Mouse (Mus musculus): ENCODE results near the gene Nlgn1. TPM values are rescaled to one million over a fixed set of nuclear protein-coding genes. Genes with fewer than 3 reads are reported as not detected.
A peak's percentile ranks its signal among the peaks of the same experiment; 100 is the strongest.

The Nlgn1 gene
- 100 to 1,000 TPM in 3 of 4 experiments, 10 to 100 TPM in 1; 98.5 to 112 (median 106) TPM for total RNA-seq (2022)

DNA sequence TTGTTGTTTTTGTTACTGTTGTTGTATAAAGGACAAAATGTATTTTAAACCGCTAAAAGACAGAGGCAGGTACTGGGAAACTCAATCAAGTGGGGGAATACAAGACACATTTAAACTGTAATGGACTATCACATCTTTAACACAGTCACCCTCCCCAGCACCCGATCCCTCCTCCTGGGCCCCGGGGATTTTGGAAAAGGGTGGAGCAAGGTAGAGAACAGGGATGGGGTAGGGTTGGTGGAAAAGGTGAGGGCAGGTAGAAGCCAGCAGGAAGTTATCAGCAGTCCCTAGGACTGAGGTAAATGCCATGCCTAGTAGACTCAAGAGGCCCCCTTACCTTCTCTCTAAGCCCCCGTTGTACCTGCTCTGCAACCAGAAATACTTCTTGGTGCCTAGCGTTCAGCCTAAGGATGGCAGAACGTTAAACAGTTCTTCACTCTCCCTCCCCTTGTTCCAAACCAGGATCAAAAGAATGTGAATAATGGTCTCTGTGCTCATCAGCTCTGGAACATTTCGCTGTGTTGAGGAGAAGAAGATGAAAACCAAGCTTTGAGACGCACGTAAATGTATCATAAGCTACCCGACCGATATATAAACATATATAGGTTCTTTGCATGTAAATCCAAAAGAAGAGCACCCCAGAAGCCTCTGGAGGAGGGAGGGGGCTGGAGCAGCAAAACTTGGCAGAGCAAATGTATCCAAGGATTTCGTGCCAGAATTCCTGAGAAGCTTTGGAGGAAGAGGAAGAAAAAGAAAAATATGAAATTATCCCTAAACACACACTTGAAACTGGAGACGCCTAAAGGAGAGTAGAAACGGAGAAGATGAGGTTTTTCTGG lies at the start of gene Nlgn1:
Gene Nlgn1, minus strand, starts transcription at position 61 of the 839 bp plus-strand sequence.
- DNase-seq (ENCODE audit: low spot score in 2 of 2) = peak in 1 of 2 experiments; percentile 19

DNA sequence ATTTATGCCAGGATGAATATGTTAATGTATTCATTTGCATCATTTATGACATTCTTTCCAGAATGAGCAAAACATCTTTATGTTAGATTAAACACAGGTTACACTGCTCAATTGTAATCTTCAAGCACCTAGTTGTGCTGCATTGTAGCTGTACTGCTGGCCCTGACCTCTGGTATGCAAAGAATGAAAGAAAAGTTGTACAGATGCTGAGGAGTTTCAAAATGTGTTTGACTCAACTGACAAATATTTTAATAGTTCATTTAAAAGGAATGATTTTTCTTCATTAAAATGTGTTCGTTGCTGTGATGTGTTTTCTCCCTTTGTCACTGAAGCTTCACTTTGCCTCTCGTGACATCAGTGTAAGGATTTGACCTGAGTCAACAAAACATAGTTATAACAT lies 46.0 kb upstream of the Nlgn1 start:
- no peak for DNase-seq (ENCODE audit: low spot score in 2 of 2)

DNA sequence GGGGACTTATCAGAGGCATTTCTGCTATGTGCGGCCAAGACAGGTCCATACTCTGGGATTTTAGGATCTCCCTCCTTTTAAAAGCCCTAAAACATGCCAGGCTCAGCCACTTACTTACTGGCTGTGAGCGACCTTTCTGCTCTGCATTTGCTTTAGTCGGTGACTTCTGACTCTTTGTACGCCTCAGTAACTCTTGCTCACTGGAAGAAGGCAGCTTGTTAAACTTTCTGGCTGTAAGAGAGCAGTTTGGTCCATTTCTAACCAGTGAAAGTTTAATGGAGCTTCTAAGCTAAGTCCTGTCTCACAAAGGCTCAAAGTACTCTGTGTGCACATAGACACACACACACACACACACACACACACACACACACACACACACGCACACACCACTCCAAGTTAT lies 22.8 kb upstream of the Nlgn1 start:
- DNase-seq (ENCODE audit: low spot score in 2 of 2) = no peak

DNA sequence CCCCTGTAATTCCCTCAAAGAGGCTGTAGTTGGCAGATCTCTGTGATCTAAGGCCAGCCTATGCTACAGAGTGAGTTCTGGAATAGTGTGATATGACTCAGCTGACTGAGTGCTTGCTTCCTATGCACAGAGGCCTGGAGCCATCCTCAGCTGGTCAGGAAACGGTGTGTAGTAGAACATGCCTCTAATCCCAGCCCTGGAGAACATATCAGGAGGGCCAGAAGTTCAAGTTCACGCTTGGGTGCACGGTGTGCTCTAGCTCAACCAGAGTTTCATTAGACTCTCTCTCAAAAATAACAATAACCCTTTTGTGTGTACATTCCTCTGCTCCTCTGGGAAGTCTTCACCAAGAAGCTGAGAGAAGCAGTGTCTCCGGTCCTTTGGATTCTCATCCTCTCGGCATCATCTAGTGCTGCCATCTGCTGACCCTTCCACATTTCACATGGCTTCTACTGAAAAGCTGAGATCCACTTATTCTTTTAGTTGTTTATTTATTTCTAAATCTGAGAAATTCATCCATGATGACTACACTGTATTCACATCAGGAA lies 22.3 kb upstream of the Nlgn1 start:
- no peak for DNase-seq (ENCODE audit: low spot score in 2 of 2)

DNA sequence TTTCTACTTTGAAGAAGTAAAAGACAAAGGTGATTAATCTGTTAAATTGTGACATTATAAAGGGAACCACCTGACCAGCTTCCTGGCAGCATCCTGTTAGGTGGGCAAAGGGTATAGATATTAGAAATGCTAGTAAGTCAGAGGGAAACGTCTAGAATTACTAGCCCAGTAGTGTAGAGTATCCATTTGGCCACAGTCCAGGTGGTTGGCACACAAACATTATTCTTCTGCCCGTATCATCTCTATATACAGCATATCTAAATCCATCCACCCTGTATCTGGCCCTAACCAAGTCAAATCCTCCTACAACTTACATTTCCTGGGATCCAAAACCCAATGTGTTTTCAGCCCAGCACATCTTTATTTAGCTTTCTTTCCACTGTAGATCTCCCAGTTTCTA lies 5.2 kb upstream of the Nlgn1 start:
- no peak for DNase-seq (ENCODE audit: low spot score in 2 of 2)

DNA sequence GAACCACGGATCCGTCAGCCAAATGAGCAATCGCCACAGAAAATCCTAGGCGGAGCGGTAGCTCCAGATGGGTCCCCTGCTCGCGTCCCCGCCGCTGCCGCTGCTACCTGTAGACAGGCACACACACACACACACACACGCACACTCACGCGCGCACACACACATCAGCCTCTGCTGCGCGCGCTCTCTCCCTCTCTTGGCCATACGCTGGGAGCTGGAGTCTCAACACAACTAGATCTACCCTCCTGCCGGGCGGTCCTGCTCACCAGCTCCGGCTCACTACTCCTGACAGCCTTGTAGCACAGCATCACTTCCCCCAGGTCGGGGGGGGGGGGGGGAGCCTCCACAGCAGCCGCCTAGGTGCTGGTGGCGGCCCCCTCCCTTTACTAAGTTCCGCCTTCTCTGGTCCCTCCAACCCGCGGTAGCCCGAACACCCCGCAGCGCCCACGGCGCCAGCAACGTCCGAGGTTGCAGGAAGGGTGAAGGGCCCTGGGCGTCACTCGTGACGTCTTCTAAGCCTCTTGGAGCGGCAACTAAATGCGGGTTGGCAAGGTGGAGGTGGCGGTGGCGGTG lies 1.1 kb upstream of the Nlgn1 start:
- DNase-seq (ENCODE audit: low spot score in 2 of 2) = peak; percentile 40 to 73

DNA sequence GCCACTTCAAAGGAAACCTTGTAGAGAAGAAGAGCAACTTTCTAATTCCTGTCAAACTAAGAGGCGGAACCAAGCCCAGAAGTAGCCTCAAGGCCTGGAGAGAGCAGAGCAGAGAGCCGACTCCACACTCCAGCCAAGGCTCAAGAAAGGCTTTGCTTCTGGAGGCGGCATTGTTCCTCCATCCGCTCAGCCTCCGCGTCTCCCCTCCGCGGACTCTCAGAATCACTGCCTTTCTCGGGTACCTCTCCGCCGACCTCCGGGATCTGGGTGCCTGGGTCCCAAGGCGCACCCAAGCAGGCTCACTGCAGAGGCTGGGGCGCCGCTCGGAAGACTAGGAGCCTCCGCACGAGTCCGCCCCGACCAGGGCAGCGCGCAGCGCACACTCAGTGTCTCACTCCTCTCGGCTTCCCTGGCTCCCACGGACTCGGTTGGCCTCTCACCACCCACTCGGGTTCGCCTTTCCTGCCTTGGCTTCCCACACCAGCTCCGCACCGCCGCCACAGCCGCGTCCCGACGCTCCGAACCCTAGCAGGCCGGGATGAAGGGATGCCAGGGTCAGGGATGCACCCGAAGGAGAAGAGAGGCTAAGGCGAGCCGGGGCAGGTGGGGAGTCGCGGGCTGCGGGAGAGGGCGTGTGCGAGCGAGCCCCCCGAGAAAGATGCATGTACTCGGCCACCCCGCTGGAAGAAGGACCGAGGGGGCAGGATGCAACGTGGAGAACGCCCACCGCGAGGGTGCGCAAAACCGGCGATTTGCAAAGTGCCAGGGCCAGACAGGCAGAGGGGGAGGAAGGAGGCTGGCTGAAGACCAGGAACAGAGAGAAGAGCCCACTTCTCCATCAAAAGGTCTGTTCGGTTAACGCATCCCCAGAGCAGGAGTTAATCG lies 841 bp downstream of the Nlgn1 start:
- DNase-seq (ENCODE audit: low spot score in 2 of 2) = peak; percentile 53 to 59

DNA sequence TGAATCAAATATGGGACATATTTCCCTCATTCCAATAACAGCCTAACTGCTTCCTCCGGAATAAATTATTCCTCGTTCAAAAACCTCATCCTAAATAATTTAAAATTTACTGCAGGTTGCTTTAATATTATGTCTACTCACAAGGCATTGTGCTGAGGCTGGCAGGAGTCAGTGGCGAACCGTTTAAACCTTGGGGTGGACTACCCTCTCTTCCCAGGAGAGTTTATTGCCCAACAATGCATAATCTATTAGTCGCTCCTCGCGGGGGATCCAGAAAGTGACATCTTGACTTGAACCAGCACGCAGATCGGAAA lies 1.4 kb downstream of the Nlgn1 start:
- no peak for DNase-seq (ENCODE audit: low spot score in 2 of 2)

DNA sequence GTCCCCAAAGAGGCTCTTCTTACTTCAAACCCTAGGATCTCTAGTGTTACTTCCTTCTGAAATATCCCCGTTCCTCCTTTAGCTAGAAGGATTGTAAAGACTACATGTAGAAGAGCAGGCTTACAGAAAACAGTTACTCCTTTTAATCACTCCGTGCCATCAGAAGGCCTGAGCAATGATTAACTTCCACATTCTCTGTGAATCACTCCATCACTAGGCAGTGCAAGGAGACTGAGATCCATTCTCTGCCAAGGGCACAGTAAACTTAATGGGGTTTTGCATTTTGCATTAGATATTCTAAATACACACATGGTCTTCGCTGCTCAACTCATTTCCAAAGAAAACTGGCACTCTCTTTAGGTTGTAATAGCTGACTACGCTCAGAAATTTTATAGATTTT lies 2.2 kb downstream of the Nlgn1 start:
- no peak for DNase-seq (ENCODE audit: low spot score in 2 of 2)

DNA sequence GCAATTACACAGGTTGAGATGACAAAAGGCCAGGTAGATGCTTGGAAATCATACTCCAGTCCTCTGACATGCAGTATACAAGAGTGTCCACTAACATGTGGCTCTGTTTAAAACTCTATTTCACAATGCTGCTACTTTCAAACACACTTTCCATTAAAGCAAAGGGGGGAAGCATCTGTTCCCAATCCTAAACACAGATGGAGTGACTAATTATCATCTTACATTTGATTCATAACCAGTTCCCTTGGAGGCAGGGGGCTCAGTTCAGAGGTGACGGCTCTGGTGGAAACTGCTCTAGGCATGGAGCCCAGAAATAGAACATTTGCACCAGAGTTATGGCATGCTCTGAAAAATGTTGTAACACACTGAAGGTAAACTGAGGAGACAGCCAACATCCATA lies 7.8 kb downstream of the Nlgn1 start:
- DNase-seq (ENCODE audit: low spot score in 2 of 2) = no peak

DNA sequence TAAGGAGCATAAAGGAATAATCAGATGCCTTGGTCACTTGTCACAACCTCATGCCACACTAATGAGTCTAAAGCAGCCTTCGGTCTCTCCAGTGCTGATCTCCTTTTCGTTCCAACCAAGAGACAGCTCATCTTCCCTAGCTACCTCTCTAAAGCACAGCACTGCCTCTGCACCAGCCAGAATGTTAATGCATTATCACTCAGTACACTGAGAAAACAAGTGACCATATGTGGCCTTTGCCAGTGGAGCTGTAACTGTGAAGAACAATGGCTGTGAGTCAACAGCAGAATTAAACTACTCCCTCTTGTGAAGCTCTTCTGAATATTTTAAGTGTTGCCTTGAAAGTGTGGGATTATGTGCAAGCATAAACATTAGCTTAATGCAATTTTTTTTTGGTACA lies 14.9 kb downstream of the Nlgn1 start:
- DNase-seq (ENCODE audit: low spot score in 2 of 2) = peak in 1 of 2 experiments; percentile 54

DNA sequence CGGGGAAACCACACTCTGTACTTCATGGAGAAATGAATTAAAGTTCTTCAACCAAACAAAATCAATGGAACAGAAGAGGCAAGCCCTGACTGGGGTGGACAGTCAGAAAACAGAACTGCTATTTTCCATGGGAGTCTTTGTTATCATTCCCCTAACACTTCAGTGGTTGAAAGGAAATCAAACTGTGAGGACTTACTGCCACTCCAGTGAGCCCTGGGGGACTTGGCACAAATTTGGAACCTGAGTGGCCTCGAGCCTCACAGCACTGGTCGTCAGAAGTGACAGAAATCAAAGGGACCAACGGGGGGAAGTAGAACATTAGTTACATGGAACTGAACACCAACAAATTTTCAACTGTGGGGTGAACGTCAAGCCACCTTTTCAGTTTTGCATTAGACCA lies 34.4 kb downstream of the Nlgn1 start:
- no peak for DNase-seq (ENCODE audit: low spot score in 2 of 2)

DNA sequence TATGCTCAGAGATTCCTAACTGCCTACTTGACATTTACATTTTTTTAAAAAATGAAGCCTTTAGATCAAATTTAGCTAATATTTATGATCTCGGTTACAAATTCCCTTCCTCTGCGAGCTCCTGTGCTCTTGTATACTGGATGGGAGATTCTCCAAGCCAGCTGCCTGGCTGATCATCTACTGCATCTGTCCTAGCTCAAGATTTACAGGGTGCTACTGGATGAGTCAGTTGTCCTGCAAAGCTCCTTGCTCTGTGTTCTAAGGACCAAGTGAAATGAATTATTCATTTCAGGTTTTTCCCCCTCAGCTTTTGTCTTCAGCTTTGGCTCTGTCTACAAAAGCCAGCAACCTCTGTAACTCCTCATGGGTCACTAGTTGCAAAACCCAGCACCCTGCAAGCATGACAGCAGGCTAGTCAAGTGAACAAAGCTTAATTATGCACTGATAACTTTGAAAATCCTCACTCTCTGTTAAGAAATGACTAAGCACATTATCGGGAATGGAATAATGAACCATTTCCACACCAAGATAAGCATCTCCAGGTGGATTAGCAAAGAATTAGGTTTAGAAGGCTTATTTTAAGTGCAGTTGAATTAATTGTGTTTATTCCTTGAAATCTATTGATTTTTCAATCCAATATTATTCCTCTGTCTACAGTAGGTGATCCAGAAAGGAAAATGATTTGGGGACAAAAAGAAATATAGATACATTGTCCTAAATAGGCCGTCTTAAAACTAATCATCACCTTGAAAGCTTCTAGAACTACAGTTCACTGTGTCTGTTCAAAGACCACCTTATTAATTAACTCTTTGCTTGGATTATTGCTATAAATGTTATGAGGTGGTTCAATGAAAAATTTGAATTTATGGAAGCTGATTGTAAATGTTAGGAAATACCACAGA lies 61.1 kb downstream of the Nlgn1 start:
- DNase-seq (ENCODE audit: low spot score in 2 of 2) = no peak

DNA sequence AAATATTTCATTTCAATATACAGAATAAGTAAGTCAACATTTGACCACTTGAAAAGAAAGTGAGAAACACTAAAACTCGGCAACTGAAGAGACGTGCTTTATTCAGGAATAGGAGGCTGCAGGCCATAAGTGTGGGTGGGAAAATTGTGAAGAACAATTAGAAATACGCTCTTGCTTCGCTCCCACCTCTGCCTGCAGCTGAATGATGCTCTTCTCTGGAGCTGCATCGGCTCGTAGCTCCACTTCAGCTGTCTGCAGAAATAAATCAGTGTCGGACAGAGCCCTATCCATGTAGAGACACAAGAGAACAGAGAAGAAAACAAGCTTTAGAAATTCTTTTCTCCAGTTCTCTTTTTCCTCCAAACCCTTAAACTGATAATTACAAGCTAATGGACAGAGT lies 85.7 kb downstream of the Nlgn1 start:
- DNase-seq (ENCODE audit: low spot score in 2 of 2) = no peak

DNA sequence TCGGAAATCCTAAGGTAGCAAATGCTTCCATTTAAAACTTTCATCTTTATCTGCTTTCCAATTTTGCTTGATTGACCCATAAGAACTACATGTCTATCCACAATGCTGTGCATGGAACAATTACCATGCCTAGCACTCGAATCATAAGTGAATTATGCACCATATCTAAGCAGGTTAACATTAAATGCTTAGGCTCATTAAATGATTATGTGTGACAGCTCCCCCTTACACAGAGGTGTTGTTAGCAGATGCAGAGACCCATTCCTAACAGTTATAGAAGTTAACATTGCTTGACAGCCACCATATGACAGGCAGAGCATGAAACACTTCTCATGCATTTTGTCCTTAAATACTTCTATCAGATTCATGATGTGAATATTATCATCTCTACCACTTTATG lies 89.0 kb downstream of the Nlgn1 start:
- DNase-seq (ENCODE audit: low spot score in 2 of 2) = no peak

DNA sequence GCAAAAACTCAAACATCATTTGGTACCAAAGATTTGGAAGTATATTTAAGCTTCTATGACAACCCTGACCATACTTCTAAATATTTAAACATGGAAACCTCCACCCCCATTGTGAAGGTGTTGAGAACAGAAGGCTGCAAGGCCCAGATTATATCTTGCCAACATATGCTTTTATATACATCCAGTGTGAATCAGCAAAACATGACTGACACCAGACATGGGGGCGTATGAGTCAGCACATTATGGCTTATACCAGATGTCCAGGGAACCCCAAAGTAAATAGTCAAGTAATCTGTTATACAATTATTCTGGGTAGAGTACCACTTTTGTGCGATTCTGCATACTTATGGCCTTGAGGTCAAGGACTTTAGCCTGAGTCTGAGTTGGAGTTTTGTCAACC lies 102.3 kb downstream of the Nlgn1 start:
- DNase-seq (ENCODE audit: low spot score in 2 of 2) = peak; percentile 18 to 85

DNA sequence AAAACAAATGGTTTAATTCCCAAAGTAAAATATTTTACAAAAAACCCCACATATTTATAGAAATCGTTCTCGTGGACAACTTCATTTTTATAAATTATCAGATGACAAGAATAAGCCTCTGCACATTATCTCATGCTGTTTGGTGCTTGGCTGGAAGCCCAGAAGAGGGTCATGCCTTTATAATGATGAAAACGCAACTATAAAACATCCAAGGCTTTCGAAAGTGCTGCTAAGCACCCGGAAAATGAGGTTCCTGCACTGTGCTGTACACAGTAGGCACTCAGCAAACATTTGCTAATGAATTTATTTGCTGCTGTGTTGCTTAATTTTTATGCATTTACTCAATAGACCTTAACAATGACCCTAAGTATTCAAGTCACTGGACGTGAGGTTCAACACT lies 103.4 kb downstream of the Nlgn1 start:
- no peak for DNase-seq (ENCODE audit: low spot score in 2 of 2)

DNA sequence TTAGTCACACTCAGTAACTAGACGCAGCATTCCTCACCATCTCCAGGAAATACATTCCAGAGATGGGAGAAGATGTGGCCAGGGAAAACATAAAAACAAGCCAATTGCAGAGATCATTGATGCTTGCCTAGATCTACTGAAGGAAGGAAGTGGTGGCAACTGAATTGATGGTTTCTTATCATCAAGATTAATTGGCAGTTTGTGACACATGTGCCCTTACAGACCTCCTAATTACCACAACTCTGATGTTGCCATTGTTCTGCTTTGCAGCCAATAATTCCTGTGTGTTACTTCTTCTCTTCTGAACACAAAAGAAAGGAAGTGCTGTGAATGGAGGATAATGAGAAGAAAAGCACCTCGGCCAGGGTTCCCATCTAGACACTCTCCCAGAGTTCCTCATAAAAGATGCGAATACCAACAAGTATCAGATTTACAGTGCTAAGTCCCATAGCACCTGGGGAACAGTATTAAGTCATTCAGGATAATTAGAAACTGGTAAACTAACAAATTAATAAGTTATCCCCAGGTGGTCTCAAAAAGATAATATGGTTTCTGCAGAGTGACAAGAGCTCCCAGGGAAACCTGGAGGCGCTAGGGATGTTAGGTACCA lies 104.0 kb downstream of the Nlgn1 start:
- DNase-seq (ENCODE audit: low spot score in 2 of 2) = no peak

DNA sequence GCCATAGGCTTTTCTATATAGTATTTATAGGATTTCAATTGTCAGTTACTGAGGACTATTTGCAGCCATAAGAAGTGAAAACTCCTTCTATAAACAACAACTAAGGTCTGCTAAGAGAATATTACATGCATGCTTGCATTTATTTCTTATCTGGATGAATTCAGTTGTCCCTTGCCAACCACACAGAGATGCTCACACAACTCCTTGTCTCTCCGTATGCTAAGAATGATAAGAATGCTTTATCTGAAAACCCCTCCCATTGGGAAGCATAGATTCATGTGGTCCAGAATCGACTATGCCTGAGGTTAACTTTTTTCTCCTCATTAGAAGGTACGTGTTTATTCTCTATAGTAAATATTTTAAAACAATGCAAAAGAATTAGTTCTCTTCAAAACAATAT lies 108.8 kb downstream of the Nlgn1 start:
- no peak for DNase-seq (ENCODE audit: low spot score in 2 of 2)

DNA sequence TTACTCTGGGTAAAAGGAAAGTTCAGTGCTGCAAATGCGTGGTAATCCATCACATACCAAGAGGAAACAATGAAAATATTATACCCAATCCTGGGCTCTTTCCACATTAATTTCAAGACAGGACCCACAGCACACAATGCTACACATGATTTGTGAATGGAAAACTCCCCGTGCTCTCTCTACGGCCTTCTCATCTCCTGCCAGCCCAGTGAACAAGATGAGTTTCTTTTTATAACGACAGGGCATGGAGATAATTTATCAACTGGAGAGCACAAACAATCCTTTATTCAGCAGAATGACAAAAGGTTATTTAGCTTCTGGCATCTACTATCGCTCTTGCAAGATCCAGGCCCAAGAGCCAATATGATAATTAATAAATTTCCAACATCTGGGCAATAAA lies 116.0 kb downstream of the Nlgn1 start:
- DNase-seq (ENCODE audit: low spot score in 2 of 2) = no peak

DNA sequence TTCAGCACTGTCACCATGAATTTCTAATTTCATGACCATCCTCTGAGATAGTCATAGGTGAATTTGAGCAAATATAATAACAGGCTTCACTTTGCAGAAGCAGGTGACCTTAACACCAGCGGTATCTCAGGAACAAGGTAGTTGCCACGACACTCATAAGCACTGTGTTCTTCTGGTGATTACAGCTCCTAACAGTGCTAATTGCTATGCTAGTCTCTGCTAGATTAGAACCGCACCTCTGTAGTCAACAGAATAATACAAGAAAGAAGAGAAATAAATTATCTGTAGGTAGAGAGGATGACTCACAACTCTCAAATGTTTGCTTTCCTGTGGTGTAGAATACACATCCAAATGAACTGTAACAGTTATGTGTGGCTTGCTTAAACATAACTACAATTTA lies 129.6 kb downstream of the Nlgn1 start:
- DNase-seq (ENCODE audit: low spot score in 2 of 2) = no peak
